In the genomic region with DNA sequence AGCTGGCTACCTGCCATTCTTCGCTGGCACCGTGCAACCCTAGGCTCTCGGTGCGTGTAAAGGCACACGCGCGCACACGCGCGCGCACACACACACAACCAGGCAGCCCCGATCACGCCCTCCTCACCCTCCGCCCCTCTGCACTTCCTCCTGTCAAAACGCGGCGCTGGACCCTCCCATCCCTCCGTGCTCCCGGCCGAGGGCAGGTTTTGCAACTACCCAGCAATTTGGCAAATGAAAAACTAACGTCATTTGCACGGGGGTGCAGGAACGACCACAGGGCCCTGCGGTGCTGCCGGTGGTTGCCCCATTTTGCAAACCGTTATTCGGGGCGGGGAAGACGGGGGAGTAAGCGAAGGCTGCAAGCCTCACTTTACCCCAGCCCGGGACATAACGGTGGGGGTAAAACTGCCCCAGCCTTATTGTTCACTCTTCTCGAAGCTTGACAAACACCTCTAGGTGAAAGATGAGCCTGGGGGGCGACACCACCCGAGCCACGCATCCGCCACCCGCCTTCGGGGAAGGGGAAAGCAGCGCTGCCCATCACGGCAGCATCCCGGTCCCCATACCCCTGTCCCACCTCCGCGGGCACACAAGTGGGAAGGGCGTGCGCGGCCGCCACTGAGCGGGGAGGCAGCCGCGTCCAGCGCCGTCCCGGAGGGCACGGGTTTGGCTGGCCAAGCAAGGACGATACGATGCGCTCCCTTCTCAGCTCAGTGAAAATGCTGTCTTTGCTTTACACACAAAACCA, we compare ENCODE assay signal across 9 mouse cellular contexts. TPM values are rescaled to one million over a fixed set of nuclear protein-coding genes. Genes with fewer than 3 reads are reported as not detected.
A peak's percentile ranks its signal among the peaks of the same experiment; 100 is the strongest.
DNase-seq lines count a peak whose midpoint lies in the region; ATAC-seq lines count a peak whose summit lies in the region.
"Had no signal": no experiment of that assay in that cellular context is flagged by ENCODE, and none has a peak within 500 bp of the region (broad histone marks: within the 10 kb centered on the region; RNA-seq: fewer than 3 reads in every experiment).

No protein-coding gene starts in this region.

- under 1% methylated on average over 58 of the region's 58 CpGs for WGBS in hindbrain, embryonic 14.5 days

- peak; percentile 70 for ATAC-seq in hindbrain, embryonic 14.5 days (ENCODE audit: low FRiP score)
- ATAC-seq in megakaryocyte, adult 5-6 weeks (ENCODE audit: poor library complexity, severe bottlenecking) = peak; percentile 74
- ATAC-seq in erythroid progenitor cell, adult 5-6 weeks (replicated peaks; ENCODE audit: low FRiP score, poor library complexity, severe bottlenecking) = no peak

- H3K27me3 ChIP-seq in hindbrain, embryonic 14.5 days (ENCODE audit: control insufficient read depth, insufficient read depth, low read length) = no peaks in the 10 kb centered on the region

- peak overlapping the region; percentile 99 for H3K27ac ChIP-seq in hindbrain, embryonic 14.5 days
- H3K27ac ChIP-seq: macrophage had no signal

- DNase-seq in adrenal gland, adult (ENCODE audit: inconsistent age in 2 of 2, low spot score in 1 of 2) = peak; percentile 70 to 84
- peak; percentile 87 to 89 for DNase-seq in cerebellum, postnatal 25 days
- peak; percentile 29 for DNase-seq in gastrocnemius, adult 18-20 months (ENCODE audit: low spot score)
- DNase-seq in hindbrain, embryonic 14.5 days (ENCODE audit: low spot score) = peak; percentile 78
- DNase-seq in left cerebral cortex, adult 9 months (ENCODE audit: low spot score in 2 of 2) = peak; percentile 42 to 69
- peak; percentile 71 for DNase-seq in right cerebral cortex, postnatal 14 days

- H3K4me3 ChIP-seq in hindbrain, embryonic 14.5 days (replicated peaks; ENCODE audit: low read length) = peak overlapping the region; percentile 99

- H3K36me3 ChIP-seq in hindbrain, embryonic 14.5 days (replicated peaks; ENCODE audit: control insufficient read depth, insufficient read depth) = no peaks in the 10 kb centered on the region

- peak overlapping the region; percentile 79 for H3K4me2 ChIP-seq in hindbrain, embryonic 14.5 days (replicated peaks)

- H3K9ac ChIP-seq in hindbrain, embryonic 14.5 days = peak overlapping the region; percentile 100

- H3K4me1 ChIP-seq in hindbrain, embryonic 14.5 days (replicated peaks; ENCODE audit: control insufficient read depth, insufficient read depth, low read length) = peaks cover 36% of the 10 kb centered on the region

- no peaks in the 10 kb centered on the region for H3K9me3 ChIP-seq in hindbrain, embryonic 14.5 days (ENCODE audit: control insufficient read depth, low read length)

RNA-seq across cellular contexts. Expression of gene Ncam1, which starts 0.7 kb away (rescaled TPM):
- 10 to 100 TPM; 10.3 to 12.7 TPM for total RNA-seq in gastrocnemius, adult 18-20 months (2021)
- polyA plus RNA-seq in hindbrain, embryonic 14.5 days (2014; fragmentation: Nextera tagmentation; extraction: Ambion mirVana) = 349 and 373 TPM in 2 replicates
- total RNA-seq in megakaryocyte, adult 5-6 weeks (2015) = 12.0 and 14.0 TPM in 2 replicates
- total RNA-seq in megakaryocyte, adult 5-6 weeks (2017) = 9.6 and 10.9 TPM in 2 replicates
- total RNA-seq in erythroid progenitor cell, adult 5-6 weeks (2015; ENCODE audit: low replicate concordance) = 7.6 and 8.0 TPM in 2 replicates
- 1.9 and 2.4 TPM in 2 replicates for total RNA-seq in erythroid progenitor cell, adult 5-6 weeks (2017; ENCODE audit: low replicate concordance)

Comparison
In these comparisons a context has a peak if more than half of its experiments do, and no peak if none do; other contexts are left out.
1. DNase-seq: peak in every context shown above with its lines; median percentile 88 in cerebellum, postnatal 25 days; 78 in hindbrain, embryonic 14.5 days; 77 in adrenal gland, adult; 71 in right cerebral cortex, postnatal 14 days; 56 in left cerebral cortex, adult 9 months; 29 in gastrocnemius, adult 18-20 months.